Mouse (Mus musculus) gastrocnemius, postnatal 25 days (tissue): ENCODE results near the gene Homez. TPM values are rescaled to one million over a fixed set of nuclear protein-coding genes. Genes with fewer than 3 reads are reported as not detected.

Source experiments
- total RNA-seq, 2 experiments: library from RNA; stranded (reverse); gene quantifications; 1 replicate in 1 of 2; 2 replicates in 1 of 2; pipeline ENCODE4 v1.2.3; 2021

The Homez gene
- total RNA-seq, 2 experiments from 2014 or later = 3.3 to 4.5 TPM

Other genes starting within 250 kb of the Homez start
- not detected for gene Psmb11, start 249.5 kb downstream of the Homez start, total RNA-seq
- gene Gm17606, start 230.0 kb downstream of the Homez start, total RNA-seq = not detected
- under 1 TPM; 0.28 to 0.38 TPM for gene Cdh24, start 229.6 kb downstream of the Homez start, total RNA-seq
- gene 1700123O20Rik, start 184.7 kb downstream of the Homez start, total RNA-seq = 10 to 100 TPM in 1 of 2 experiments, 1 to 10 TPM in 1; 8.4 to 10.0 TPM
- gene Acin1, start 184.0 kb downstream of the Homez start, total RNA-seq = 10 to 100 TPM; 61.2 to 78.1 TPM
- gene Gm29776, start 172.1 kb downstream of the Homez start, total RNA-seq = not detected
- gene Cebpe, start 158.8 kb downstream of the Homez start, total RNA-seq = not detected
- 10 to 100 TPM; 12.3 to 13.0 TPM for gene Slc7a8, start 89.0 kb downstream of the Homez start, total RNA-seq
- gene Rnf212b, start 56.8 kb downstream of the Homez start, total RNA-seq = 1 to 10 TPM; 1.3 to 2.0 TPM
- 1 to 10 TPM; 3.0 to 3.5 TPM for gene Ppp1r3e, start 6.6 kb upstream of the Homez start, total RNA-seq
- 10 to 100 TPM; 21.6 to 24.4 TPM for gene Bcl2l2, start 12.4 kb upstream of the Homez start, total RNA-seq
- 1 to 10 TPM; 1.3 to 2.3 TPM for gene Gm20521, start 12.5 kb upstream of the Homez start, total RNA-seq
- 10 to 100 TPM; 47.1 to 52.7 TPM for gene Pabpn1, start 21.5 kb upstream of the Homez start, total RNA-seq
- gene Slc22a17, start 42.2 kb upstream of the Homez start, total RNA-seq = 1 to 10 TPM; 2.4 to 2.5 TPM
- 1 to 10 TPM; 2.6 to 3.7 TPM for gene Efs, start 55.2 kb upstream of the Homez start, total RNA-seq
- gene Il25, start 61.7 kb upstream of the Homez start, total RNA-seq = not detected
- gene Cmtm5, start 65.3 kb upstream of the Homez start, total RNA-seq = under 1 TPM; 0.51 to 0.70 TPM
- 100 to 1,000 TPM in 1 of 2 experiments, 10 to 100 TPM in 1; 42.1 to 200 TPM for gene Myh6, start 96.0 kb upstream of the Homez start, total RNA-seq
- gene Gm17428, start 106.0 kb upstream of the Homez start, total RNA-seq = not detected
- 1,000 to 10,000 TPM in 1 of 2 experiments, 100 to 1,000 TPM in 1; 192 to 1,011 TPM for gene Myh7, start 123.7 kb upstream of the Homez start, total RNA-seq
- 10 to 100 TPM; 15.7 to 17.0 TPM for gene Ngdn, start 144.5 kb upstream of the Homez start, total RNA-seq
- gene Zfhx2, start 221.4 kb upstream of the Homez start, total RNA-seq = 1 to 10 TPM; 3.5 to 3.7 TPM
- 10 to 100 TPM; 10.5 to 11.1 TPM for gene Thtpa, start 223.8 kb upstream of the Homez start, total RNA-seq
- 1 to 10 TPM; 4.8 to 5.7 TPM for gene Ap1g2, start 235.6 kb upstream of the Homez start, total RNA-seq
- gene Jph4, start 246.0 kb upstream of the Homez start, total RNA-seq = under 1 TPM; 0.28 to 0.35 TPM